Mouse (Mus musculus) embryonic facial prominence, embryonic 13.5 days (tissue): ENCODE measurements around the gene Comt. TPM values are rescaled to one million over a fixed set of nuclear protein-coding genes. Genes with fewer than 3 reads are reported as not detected.

ENCODE experiments used
- ATAC-seq: fragments of 200-750 bp; cut with Nextera tagmentation; 2 replicates; pipeline ENCODE4 v1.8.0; 2017; ENCODE audit warnings: low read depth; ENCODE audit not compliant: insufficient number of reproducible peaks, insufficient read depth, low FRiP score, low TSS enrichment
- H3K27ac ChIP-seq: fragments of 300-500 bp; sonication (generic); 2 replicates; pipeline ENCODE4 v1.5.1; 2015; ENCODE audit warnings: moderate library complexity, mild to moderate bottlenecking, inconsistent platforms
- H3K27me3 ChIP-seq: fragments of 300-500 bp; sonication (generic); 2 replicates; pipeline ENCODE4 v1.6.1; 2015; ENCODE audit warnings: mild to moderate bottlenecking, inconsistent platforms
- H3K36me3 ChIP-seq: fragments of 300-500 bp; sonication (generic); 2 replicates; pipeline ENCODE4 v1.6.1; 2015; ENCODE audit warnings: mild to moderate bottlenecking, inconsistent platforms
- H3K4me1 ChIP-seq: fragments of 300-500 bp; sonication (generic); 2 replicates; pipeline ENCODE4 v1.6.1; 2015; ENCODE audit warnings: inconsistent platforms
- H3K4me2 ChIP-seq: fragments of 300-500 bp; sonication (generic); 2 replicates; pipeline ENCODE4 v1.6.1; 2015; ENCODE audit warnings: moderate library complexity, mild to moderate bottlenecking, inconsistent platforms
- H3K4me3 ChIP-seq: fragments of 300-500 bp; sonication (generic); 2 replicates; pipeline ENCODE4 v1.5.1; 2015; ENCODE audit warnings: mild to moderate bottlenecking, inconsistent platforms
- H3K9ac ChIP-seq: fragments of 300-500 bp; sonication (generic); 2 replicates; pipeline ENCODE4 v1.6.1; 2015; ENCODE audit warnings: mild to moderate bottlenecking, inconsistent platforms
- H3K9me3 ChIP-seq: fragments of 300-500 bp; sonication (generic); 2 replicates; pipeline ENCODE4 v1.6.1; 2016; ENCODE audit warnings: inconsistent platforms
- WGBS: fragments of 180-500 bp; shearing (Covaris S2); methylation state at CpG from one replicate; pipeline ENCODE4 v1.1.7; 2015; ENCODE audit warnings: mixed read lengths; 5-methylcytosine and 5-hydroxymethylcytosine counted together
- polyA plus RNA-seq: library from polyadenylated mRNA; unstranded; fragments of >200 nt; fragmentation: Nextera tagmentation; extraction: Ambion mirVana; gene quantifications from 2 replicates; pipeline ENCODE4 v1.2.1, GENCODE M21; 2015

The Comt gene
- polyA plus RNA-seq, 1 experiment from 2014 or later: 78.8 TPM

- H3K27me3 ChIP-seq: no peaks in the 10 kb centered on the region
- no peak overlapping the region for H3K4me3 ChIP-seq
- H3K4me1 ChIP-seq: peaks cover 35% of the 10 kb centered on the region
- H3K27ac ChIP-seq: no peak overlapping the region
- H3K36me3 ChIP-seq: peaks cover 35% of the 10 kb centered on the region
- no peak for ATAC-seq
- 67% methylated on average over 3 of the region's 3 CpGs for WGBS
- H3K9me3 ChIP-seq: no peaks in the 10 kb centered on the region
- H3K9ac ChIP-seq: no peak overlapping the region
- H3K4me2 ChIP-seq: no peak overlapping the region
Observed at GRCm38 (mm10) chr16:18420571-18420970, 6.1 kb downstream of the Comt start.

- Histone ChIP-seq H3K4me1 (peaks cover 26% of the 10 kb centered on the region), H3K9ac (no peak overlapping the region), H3K4me2 (no peak overlapping the region), H3K4me3 (no peak overlapping the region), H3K27me3 (no peaks in the 10 kb centered on the region), H3K36me3 (peaks cover 39% of the 10 kb centered on the region), H3K27ac (no peak overlapping the region), H3K9me3 (no peaks in the 10 kb centered on the region)
- no peak for ATAC-seq
- 85% methylated on average over 1 of the region's 1 CpGs for WGBS
Observed at GRCm38 (mm10) chr16:18419603-18420026, 7.0 kb downstream of the Comt start.

GRCm38 (mm10) chr16:18418756-18419602 lies 7.7 kb downstream of the Comt start:
- Histone ChIP-seq H3K36me3 (peaks cover 39% of the 10 kb centered on the region), H3K4me3 (no peak overlapping the region), H3K9ac (no peak overlapping the region), H3K27me3 (no peaks in the 10 kb centered on the region), H3K4me1 (peaks cover 19% of the 10 kb centered on the region), H3K27ac (no peak overlapping the region), H3K9me3 (no peaks in the 10 kb centered on the region), H3K4me2 (no peak overlapping the region)
- no peak for ATAC-seq
- 79% methylated on average over 4 of the region's 4 CpGs for WGBS

- Histone ChIP-seq H3K27me3 (no peaks in the 10 kb centered on the region), H3K9me3 (no peaks in the 10 kb centered on the region), H3K4me3 (no peak overlapping the region), H3K4me2 (no peak overlapping the region), H3K36me3 (peaks cover 37% of the 10 kb centered on the region), H3K9ac (no peak overlapping the region), H3K4me1 (peaks cover 12% of the 10 kb centered on the region), H3K27ac (no peak overlapping the region)
- 91% methylated on average over 5 of the region's 5 CpGs for WGBS
- no peak for ATAC-seq
Observed at GRCm38 (mm10) chr16:18417491-18417890, 9.2 kb downstream of the Comt start.

- Histone ChIP-seq H3K4me1 (peaks cover 12% of the 10 kb centered on the region), H3K9me3 (no peaks in the 10 kb centered on the region), H3K9ac (peak overlapping the region; percentile 4; the same call in 1 of the 2 replicates), H3K36me3 (peaks cover 33% of the 10 kb centered on the region), H3K4me3 (no peak overlapping the region), H3K27ac (peak overlapping the region; percentile 74), H3K4me2 (no peak overlapping the region), H3K27me3 (no peaks in the 10 kb centered on the region)
- ATAC-seq: no peak
- WGBS: 79% methylated on average over 3 of the region's 3 CpGs
Observed at GRCm38 (mm10) chr16:18416837-18417236, 9.8 kb downstream of the Comt start.

GRCm38 (mm10) chr16:18416094-18416761 lies 10.4 kb downstream of the Comt start:
- no peaks in the 10 kb centered on the region for H3K27me3 ChIP-seq
- ATAC-seq: no peak

GRCm38 (mm10) chr16:18413032-18413816 lies 13.4 kb downstream of the Comt start:
- 85% methylated on average over 7 of the region's 7 CpGs for WGBS

More at GRCm38 (mm10) chr16:18416094-18416761, 10.4 kb downstream of the Comt start:
- Histone ChIP-seq H3K9me3 (no peaks in the 10 kb centered on the region), H3K36me3 (peaks cover 34% of the 10 kb centered on the region), H3K4me3 (no peak overlapping the region), H3K9ac (peak overlapping the region; percentile 4; the same call in 1 of the 2 replicates), H3K4me2 (no peak overlapping the region), H3K4me1 (peaks cover 12% of the 10 kb centered on the region), H3K27ac (peak overlapping the region; percentile 74)
- 54% methylated on average over 18 of the region's 18 CpGs for WGBS

GRCm38 (mm10) chr16:18411802-18412476 lies 14.7 kb downstream of the Comt start:
- WGBS: 78% methylated on average over 12 of the region's 12 CpGs
- Histone ChIP-seq H3K27ac (no peak overlapping the region), H3K9me3 (no peaks in the 10 kb centered on the region), H3K9ac (no peak overlapping the region), H3K4me3 (no peak overlapping the region), H3K4me2 (no peak overlapping the region), H3K4me1 (peaks cover 11% of the 10 kb centered on the region), H3K36me3 (peaks cover 53% of the 10 kb centered on the region), H3K27me3 (no peaks in the 10 kb centered on the region)
- no peak for ATAC-seq

More at GRCm38 (mm10) chr16:18413032-18413816, 13.4 kb downstream of the Comt start:
- no peak overlapping the region for H3K4me3 ChIP-seq
- H3K9ac ChIP-seq: no peak overlapping the region
- no peak overlapping the region for H3K4me2 ChIP-seq
- H3K4me1 ChIP-seq: peaks cover 12% of the 10 kb centered on the region
- no peak overlapping the region for H3K27ac ChIP-seq
- no peaks in the 10 kb centered on the region for H3K27me3 ChIP-seq
- no peaks in the 10 kb centered on the region for H3K9me3 ChIP-seq
- no peak for ATAC-seq
- peaks cover 50% of the 10 kb centered on the region for H3K36me3 ChIP-seq

- Histone ChIP-seq H3K27me3 (no peaks in the 10 kb centered on the region), H3K9ac (no peak overlapping the region; the same call in 1 of the 2 replicates), H3K4me2 (no peak overlapping the region), H3K4me1 (peaks cover 3% of the 10 kb centered on the region), H3K9me3 (no peaks in the 10 kb centered on the region), H3K27ac (no peak overlapping the region), H3K36me3 (peaks cover 57% of the 10 kb centered on the region), H3K4me3 (no peak overlapping the region)
- 79% methylated on average over 13 of the region's 13 CpGs for WGBS
- ATAC-seq: no peak
Observed at GRCm38 (mm10) chr16:18411026-18411649, 15.5 kb downstream of the Comt start.

- ATAC-seq: no peak
- WGBS: 63% methylated on average over 5 of the region's 5 CpGs
- peaks cover 61% of the 10 kb centered on the region for H3K36me3 ChIP-seq
Observed at GRCm38 (mm10) chr16:18410418-18410817, 16.2 kb downstream of the Comt start.

More at GRCm38 (mm10) chr16:18410418-18410817, 16.2 kb downstream of the Comt start:
- Histone ChIP-seq H3K27ac (no peak overlapping the region), H3K9ac (no peak overlapping the region), H3K4me2 (no peak overlapping the region), H3K4me1 (peaks cover 6% of the 10 kb centered on the region), H3K27me3 (no peaks in the 10 kb centered on the region), H3K4me3 (no peak overlapping the region), H3K9me3 (no peaks in the 10 kb centered on the region)
